Mouse (Mus musculus): ENCODE data around the gene Atp4a.

- no peak for TF ChIP-seq TAL1 (IDR thresholded peaks at IDR 0.05; ENCODE audit: low read length)
- TF ChIP-seq GATA1 (IDR thresholded peaks at IDR 0.05; ENCODE audit: low read length) = no peak
Measured at GRCm38 (mm10) chr7:30761769-30762352, 49.9 kb downstream of the Atp4a start.
